Mouse (Mus musculus): Measurements from ENCODE around the gene Cmip.

Gene Cmip

GRCm38 (mm10) chr8:117374087-117374486 is 117.2 kb downstream of the Cmip start:
- 43% methylated on average over 3 of the region's 3 CpGs for WGBS

DNA sequence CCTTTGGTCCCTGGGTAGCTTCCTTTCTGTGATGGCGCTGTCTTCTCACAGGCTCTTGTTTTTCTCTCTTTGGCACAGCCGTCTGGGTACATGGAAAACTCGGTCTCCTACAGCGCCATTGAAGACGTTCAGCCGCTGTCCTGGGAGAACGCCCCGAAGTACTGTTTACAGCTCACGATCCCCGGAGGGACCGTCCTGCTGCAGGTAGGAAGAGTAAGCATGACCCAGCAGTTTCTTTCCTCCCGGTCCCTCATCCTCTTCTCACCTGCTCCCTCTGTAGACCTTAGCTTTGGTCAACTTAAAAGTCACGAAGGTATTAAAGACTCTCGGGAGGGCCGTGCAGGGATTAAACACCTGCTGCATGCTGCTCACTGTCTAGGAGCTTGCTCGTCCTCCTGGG is 120.1 kb downstream of the Cmip start:
- WGBS = 71% methylated on average over 16 of the region's 16 CpGs

- WGBS = 59% methylated on average over 7 of the region's 7 CpGs
These were observed 121.8 kb downstream of the Cmip start for GRCm38 (mm10) chr8:117378625-117379024.

DNA sequence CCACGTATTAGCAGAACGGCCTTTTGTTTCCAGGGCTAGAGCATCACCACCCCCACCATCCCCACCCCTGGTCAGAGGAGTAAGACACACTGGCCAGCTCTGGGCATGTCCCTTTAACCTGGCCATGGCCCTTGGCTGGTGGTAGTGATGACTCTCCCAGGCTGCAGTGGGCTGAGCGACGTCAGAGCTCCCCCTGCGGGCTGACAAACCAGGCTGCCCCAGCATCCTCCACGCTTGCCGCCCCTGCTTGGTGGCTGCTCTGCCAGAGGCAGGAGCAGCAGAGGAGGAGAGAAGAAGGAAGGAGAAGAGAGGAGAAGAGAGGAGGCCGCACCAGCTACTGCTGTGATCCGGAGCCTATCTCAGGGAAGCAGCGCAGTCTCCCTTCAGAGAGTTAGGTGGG is 122.3 kb downstream of the Cmip start:
- 32% methylated on average over 10 of the region's 10 CpGs for WGBS

GRCm38 (mm10) chr8:117380796-117381195 is 123.9 kb downstream of the Cmip start:
- 29% methylated on average over 8 of the region's 8 CpGs for WGBS

GRCm38 (mm10) chr8:117386142-117386541 is 129.3 kb downstream of the Cmip start:
- WGBS = 55% methylated on average over 2 of the region's 2 CpGs

GRCm38 (mm10) chr8:117387642-117388041 is 130.8 kb downstream of the Cmip start:
- 70% methylated on average over 10 of the region's 10 CpGs for WGBS

DNA sequence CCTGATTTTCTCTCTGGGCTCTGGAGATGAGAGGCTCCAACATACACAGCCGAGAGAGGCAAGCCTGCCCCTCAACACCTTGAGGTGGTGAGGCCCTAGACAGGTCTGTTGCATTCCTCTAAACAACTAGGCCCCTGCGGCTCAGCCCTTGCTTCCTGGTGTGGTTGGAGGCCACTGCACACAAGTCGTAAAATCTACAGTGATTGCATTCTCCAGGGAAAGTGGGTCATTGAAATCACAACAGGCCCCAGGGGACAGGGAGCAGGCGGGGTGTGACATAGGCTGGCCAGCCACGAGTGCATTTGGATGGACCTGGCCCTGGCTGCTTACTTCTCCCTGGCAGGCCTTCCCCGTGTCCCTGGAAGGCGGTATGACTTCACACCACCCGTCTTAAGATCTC is 131.5 kb downstream of the Cmip start:
- WGBS = 50% methylated on average over 8 of the region's 8 CpGs

GRCm38 (mm10) chr8:117393853-117394252 is 137.0 kb downstream of the Cmip start:
- WGBS = 75% methylated on average over 6 of the region's 6 CpGs

GRCm38 (mm10) chr8:117395055-117395454 is 138.2 kb downstream of the Cmip start:
- WGBS = 49% methylated on average over 7 of the region's 7 CpGs

GRCm38 (mm10) chr8:117396884-117397283 is 140.0 kb downstream of the Cmip start:
- 90% methylated on average over 4 of the region's 4 CpGs for WGBS

- 59% methylated on average over 15 of the region's 15 CpGs for WGBS
These were observed 140.9 kb downstream of the Cmip start for GRCm38 (mm10) chr8:117397751-117398150.

- 65% methylated on average over 8 of the region's 8 CpGs for WGBS
These were observed 142.4 kb downstream of the Cmip start for GRCm38 (mm10) chr8:117399229-117399628.

DNA sequence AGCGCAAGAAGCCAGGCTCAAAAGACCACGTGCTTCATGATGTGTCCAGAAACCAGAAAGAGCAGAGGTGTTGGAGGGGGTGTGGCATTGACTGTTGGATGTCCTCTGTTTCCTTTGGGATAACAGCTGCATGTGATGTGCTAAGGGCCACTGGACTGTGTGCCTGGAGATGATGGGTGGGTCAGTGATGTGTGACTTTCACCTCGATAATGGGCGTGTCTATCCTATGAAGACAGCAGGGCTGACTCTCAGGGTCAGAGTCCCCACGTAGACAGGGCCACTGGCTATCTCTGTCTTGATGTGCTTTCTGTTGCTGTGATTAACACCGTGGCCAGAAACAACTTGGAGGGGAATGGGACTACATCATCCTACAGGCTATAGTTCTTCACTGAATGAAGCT is 144.0 kb downstream of the Cmip start:
- 77% methylated on average over 6 of the region's 6 CpGs for WGBS

DNA sequence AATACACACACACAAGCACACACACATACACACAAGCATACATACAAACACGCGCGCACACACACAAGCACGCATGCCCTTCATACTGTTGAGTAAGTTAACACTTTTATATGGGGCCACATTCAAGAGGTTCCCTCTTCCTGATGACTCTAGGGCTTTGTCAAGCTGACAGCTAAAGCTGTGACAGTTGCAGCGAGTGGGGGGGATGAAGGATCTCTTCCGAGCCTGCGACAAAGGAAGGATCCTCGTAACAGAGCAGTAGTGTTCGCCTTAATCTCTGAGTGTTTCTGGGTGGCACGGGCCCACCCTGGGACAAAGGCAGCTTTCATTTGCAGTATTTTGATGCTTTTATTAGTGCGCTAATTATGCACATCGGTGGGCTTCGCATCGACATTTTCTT is 145.0 kb downstream of the Cmip start:
- 58% methylated on average over 14 of the region's 14 CpGs for WGBS

- WGBS = 65% methylated on average over 9 of the region's 9 CpGs
These were observed 146.2 kb downstream of the Cmip start for GRCm38 (mm10) chr8:117402911-117403704.

DNA sequence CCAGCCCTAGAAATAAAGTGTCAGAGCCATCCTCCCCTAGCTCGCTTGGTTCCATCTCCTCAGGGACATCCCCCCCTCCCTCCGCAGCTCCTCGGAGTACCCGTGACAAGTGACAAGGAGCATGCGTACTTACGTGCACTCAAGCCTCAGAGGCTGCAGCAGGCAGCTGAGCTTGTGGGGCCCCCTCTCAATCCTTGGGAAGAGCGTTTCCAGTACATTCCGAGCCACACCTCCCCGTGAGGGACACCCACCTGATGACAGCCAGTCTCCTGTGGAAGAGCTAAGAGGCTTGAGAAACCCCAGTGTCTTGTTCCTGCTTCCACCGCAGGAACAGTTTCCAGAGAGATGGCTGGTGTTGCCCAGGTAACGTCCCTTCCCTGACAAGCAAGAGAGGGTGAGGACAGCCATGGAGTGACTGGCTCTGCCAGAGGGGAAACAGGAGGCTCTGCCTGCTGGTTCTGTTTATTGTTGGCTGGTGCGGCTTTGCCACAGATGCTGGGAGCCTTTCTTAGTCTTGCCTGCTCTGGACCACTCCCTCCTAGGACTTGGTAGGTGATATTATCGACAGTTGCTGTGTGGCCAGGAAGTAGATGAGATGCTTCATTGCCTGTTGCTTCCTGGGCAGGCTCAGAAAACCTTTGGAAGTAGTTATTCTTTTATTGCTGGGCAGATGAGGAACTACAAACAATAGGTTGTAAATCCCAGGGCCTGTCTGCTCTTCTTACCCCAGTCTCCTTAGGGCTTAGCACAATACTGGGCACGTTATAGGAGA is 147.0 kb downstream of the Cmip start:
- WGBS = 34% methylated on average over 14 of the region's 14 CpGs

- WGBS = 63% methylated on average over 3 of the region's 3 CpGs
These were observed 149.2 kb downstream of the Cmip start for GRCm38 (mm10) chr8:117406081-117406480.

- WGBS = 68% methylated on average over 7 of the region's 7 CpGs
These were observed 151.8 kb downstream of the Cmip start for GRCm38 (mm10) chr8:117408634-117409033.

GRCm38 (mm10) chr8:117409056-117409455 is 152.2 kb downstream of the Cmip start:
- WGBS = 83% methylated on average over 7 of the region's 7 CpGs

GRCm38 (mm10) chr8:117410391-117410790 is 153.5 kb downstream of the Cmip start:
- WGBS = 63% methylated on average over 10 of the region's 10 CpGs

GRCm38 (mm10) chr8:117410901-117411300 is 154.0 kb downstream of the Cmip start:
- WGBS = 83% methylated on average over 10 of the region's 10 CpGs

GRCm38 (mm10) chr8:117412232-117412631 is 155.4 kb downstream of the Cmip start:
- 85% methylated on average over 10 of the region's 10 CpGs for WGBS
